Mouse (Mus musculus): Measurements from ENCODE around the gene Nol10. TPM values are rescaled to one million over a fixed set of nuclear protein-coding genes. Genes with fewer than 3 reads are reported as not detected.
A peak's percentile ranks its signal among the peaks of the same experiment; 100 is the strongest.

Gene Nol10
- polyA plus RNA-seq, 1 experiment from 2014 or later, result 14.5 TPM

GRCm38 (mm10) chr12:17441495-17441894, 93.2 kb downstream of the Nol10 start:
- H3K9ac ChIP-seq (ENCODE audit: low read depth, low read length), result no peak overlapping the region
- no peaks in the 10 kb centered on the region for H3K27me3 ChIP-seq (replicated peaks; ENCODE audit: control insufficient read depth, insufficient read depth, low read length)
- ATAC-seq, result peak; percentile 80
- H3K27ac ChIP-seq (ENCODE audit: low read length), result no peak overlapping the region
- no peaks in the 10 kb centered on the region for H3K36me3 ChIP-seq (ENCODE audit: control insufficient read depth, insufficient read depth, low read length)
- peaks cover 3% of the 10 kb centered on the region; the same call in 1 of the 2 replicates for H3K4me1 ChIP-seq (ENCODE audit: control insufficient read depth, insufficient read depth, low read length)
- no peaks in the 10 kb centered on the region for H3K9me3 ChIP-seq (ENCODE audit: control insufficient read depth, low read length)
- 59% methylated on average over 9 of the region's 9 CpGs for WGBS
- no peak overlapping the region for H3K4me2 ChIP-seq (ENCODE audit: low read depth, low read length)
- H3K4me3 ChIP-seq (ENCODE audit: low read length), result no peak overlapping the region

- peaks cover 3% of the 10 kb centered on the region; the same call in 1 of the 2 replicates for H3K4me1 ChIP-seq (ENCODE audit: control insufficient read depth, insufficient read depth, low read length)
- no peaks in the 10 kb centered on the region for H3K9me3 ChIP-seq (ENCODE audit: control insufficient read depth, low read length)
- H3K36me3 ChIP-seq (ENCODE audit: control insufficient read depth, insufficient read depth, low read length), result no peaks in the 10 kb centered on the region
- no peaks in the 10 kb centered on the region for H3K27me3 ChIP-seq (replicated peaks; ENCODE audit: control insufficient read depth, insufficient read depth, low read length)
- no peak for ATAC-seq
- 62% methylated on average over 11 of the region's 11 CpGs for WGBS
- no peak overlapping the region for H3K4me2 ChIP-seq (ENCODE audit: low read depth, low read length)
- no peak overlapping the region for H3K4me3 ChIP-seq (ENCODE audit: low read length)
- H3K9ac ChIP-seq (ENCODE audit: low read depth, low read length), result no peak overlapping the region
- H3K27ac ChIP-seq (ENCODE audit: low read length), result no peak overlapping the region
Observed at GRCm38 (mm10) chr12:17444406-17444805, 96.1 kb downstream of the Nol10 start.

GRCm38 (mm10) chr12:17445251-17445650, 97.0 kb downstream of the Nol10 start:
- no peak for ATAC-seq
- H3K27ac ChIP-seq (ENCODE audit: low read length), result no peak overlapping the region
- no peak overlapping the region for H3K9ac ChIP-seq (ENCODE audit: low read depth, low read length)
- H3K36me3 ChIP-seq (ENCODE audit: control insufficient read depth, insufficient read depth, low read length), result no peaks in the 10 kb centered on the region
- H3K4me3 ChIP-seq (ENCODE audit: low read length), result no peak overlapping the region
- no peak overlapping the region for H3K4me2 ChIP-seq (ENCODE audit: low read depth, low read length)
- 82% methylated on average over 7 of the region's 7 CpGs for WGBS
- no peaks in the 10 kb centered on the region for H3K27me3 ChIP-seq (replicated peaks; ENCODE audit: control insufficient read depth, insufficient read depth, low read length)
- no peaks in the 10 kb centered on the region for H3K9me3 ChIP-seq (ENCODE audit: control insufficient read depth, low read length)
- peaks cover 3% of the 10 kb centered on the region; the same call in 1 of the 2 replicates for H3K4me1 ChIP-seq (ENCODE audit: control insufficient read depth, insufficient read depth, low read length)

GRCm38 (mm10) chr12:17448781-17449180, 100.5 kb downstream of the Nol10 start:
- H3K4me3 ChIP-seq (ENCODE audit: low read length), result no peak overlapping the region
- no peaks in the 10 kb centered on the region for H3K4me1 ChIP-seq (ENCODE audit: control insufficient read depth, insufficient read depth, low read length)
- 0 out of 2 replicates have a peak, but pooled peaks have one; percentile 6 for ATAC-seq
- no peaks in the 10 kb centered on the region for H3K9me3 ChIP-seq (ENCODE audit: control insufficient read depth, low read length)
- no peak overlapping the region for H3K9ac ChIP-seq (ENCODE audit: low read depth, low read length)
- H3K27me3 ChIP-seq (replicated peaks; ENCODE audit: control insufficient read depth, insufficient read depth, low read length), result no peaks in the 10 kb centered on the region
- H3K4me2 ChIP-seq (ENCODE audit: low read depth, low read length), result no peak overlapping the region
- 58% methylated on average over 3 of the region's 3 CpGs for WGBS
- H3K36me3 ChIP-seq (ENCODE audit: control insufficient read depth, insufficient read depth, low read length), result no peaks in the 10 kb centered on the region
- H3K27ac ChIP-seq (ENCODE audit: low read length), result no peak overlapping the region

GRCm38 (mm10) chr12:17449661-17450091, 101.4 kb downstream of the Nol10 start:
- no peak overlapping the region for H3K4me3 ChIP-seq (ENCODE audit: low read length)
- ATAC-seq, result peak; percentile 83
- H3K27ac ChIP-seq (ENCODE audit: low read length), result no peak overlapping the region
- H3K9ac ChIP-seq (ENCODE audit: low read depth, low read length), result no peak overlapping the region
- H3K4me1 ChIP-seq (ENCODE audit: control insufficient read depth, insufficient read depth, low read length), result no peaks in the 10 kb centered on the region
- H3K27me3 ChIP-seq (replicated peaks; ENCODE audit: control insufficient read depth, insufficient read depth, low read length), result no peaks in the 10 kb centered on the region
- H3K9me3 ChIP-seq (ENCODE audit: control insufficient read depth, low read length), result no peaks in the 10 kb centered on the region
- no peak overlapping the region for H3K4me2 ChIP-seq (ENCODE audit: low read depth, low read length)
- H3K36me3 ChIP-seq (ENCODE audit: control insufficient read depth, insufficient read depth, low read length), result no peaks in the 10 kb centered on the region
- 90% methylated on average over 4 of the region's 4 CpGs for WGBS

GRCm38 (mm10) chr12:17450503-17450902, 102.2 kb downstream of the Nol10 start:
- no peak overlapping the region for H3K27ac ChIP-seq (ENCODE audit: low read length)
- no peaks in the 10 kb centered on the region for H3K4me1 ChIP-seq (ENCODE audit: control insufficient read depth, insufficient read depth, low read length)
- no peak overlapping the region for H3K4me2 ChIP-seq (ENCODE audit: low read depth, low read length)
- H3K9me3 ChIP-seq (ENCODE audit: control insufficient read depth, low read length), result no peaks in the 10 kb centered on the region
- no peak overlapping the region for H3K9ac ChIP-seq (ENCODE audit: low read depth, low read length)
- no peak overlapping the region for H3K4me3 ChIP-seq (ENCODE audit: low read length)
- H3K27me3 ChIP-seq (replicated peaks; ENCODE audit: control insufficient read depth, insufficient read depth, low read length), result no peaks in the 10 kb centered on the region
- H3K36me3 ChIP-seq (ENCODE audit: control insufficient read depth, insufficient read depth, low read length), result no peaks in the 10 kb centered on the region
- no peak for ATAC-seq
- 80% methylated on average over 4 of the region's 4 CpGs for WGBS

- Histone ChIP-seq H3K9me3 (ENCODE audit: control insufficient read depth, low read length) (no peaks in the 10 kb centered on the region), H3K4me3 (ENCODE audit: low read length) (no peak overlapping the region), H3K4me1 (ENCODE audit: control insufficient read depth, insufficient read depth, low read length) (no peaks in the 10 kb centered on the region), H3K36me3 (ENCODE audit: control insufficient read depth, insufficient read depth, low read length) (no peaks in the 10 kb centered on the region), H3K4me2 (ENCODE audit: low read depth, low read length) (no peak overlapping the region), H3K27me3 (replicated peaks; ENCODE audit: control insufficient read depth, insufficient read depth, low read length) (no peaks in the 10 kb centered on the region), H3K27ac (ENCODE audit: low read length) (no peak overlapping the region), H3K9ac (ENCODE audit: low read depth, low read length) (no peak overlapping the region)
- 80% methylated on average over 4 of the region's 4 CpGs for WGBS
- no peak for ATAC-seq
Observed at GRCm38 (mm10) chr12:17450908-17451307, 102.7 kb downstream of the Nol10 start.

- no peak for ATAC-seq
- 58% methylated on average over 1 of the region's 1 CpGs for WGBS
- Histone ChIP-seq H3K4me2 (ENCODE audit: low read depth, low read length) (no peak overlapping the region), H3K4me1 (ENCODE audit: control insufficient read depth, insufficient read depth, low read length) (no peaks in the 10 kb centered on the region), H3K27ac (ENCODE audit: low read length) (no peak overlapping the region), H3K4me3 (ENCODE audit: low read length) (no peak overlapping the region), H3K9me3 (ENCODE audit: control insufficient read depth, low read length) (no peaks in the 10 kb centered on the region), H3K9ac (ENCODE audit: low read depth, low read length) (no peak overlapping the region), H3K27me3 (replicated peaks; ENCODE audit: control insufficient read depth, insufficient read depth, low read length) (no peaks in the 10 kb centered on the region), H3K36me3 (ENCODE audit: control insufficient read depth, insufficient read depth, low read length) (no peaks in the 10 kb centered on the region)
Observed at GRCm38 (mm10) chr12:17452273-17452672, 104.0 kb downstream of the Nol10 start.

- Histone ChIP-seq H3K4me3 (ENCODE audit: low read length) (no peak overlapping the region), H3K36me3 (ENCODE audit: control insufficient read depth, insufficient read depth, low read length) (no peaks in the 10 kb centered on the region), H3K9me3 (ENCODE audit: control insufficient read depth, low read length) (no peaks in the 10 kb centered on the region), H3K27ac (ENCODE audit: low read length) (no peak overlapping the region), H3K27me3 (replicated peaks; ENCODE audit: control insufficient read depth, insufficient read depth, low read length) (no peaks in the 10 kb centered on the region), H3K9ac (ENCODE audit: low read depth, low read length) (no peak overlapping the region), H3K4me2 (ENCODE audit: low read depth, low read length) (no peak overlapping the region), H3K4me1 (ENCODE audit: control insufficient read depth, insufficient read depth, low read length) (no peaks in the 10 kb centered on the region)
- WGBS, result 52% methylated on average over 5 of the region's 5 CpGs
- ATAC-seq, result no peak
Observed at GRCm38 (mm10) chr12:17453918-17454317, 105.7 kb downstream of the Nol10 start.

GRCm38 (mm10) chr12:17455096-17455495, 106.8 kb downstream of the Nol10 start:
- 69% methylated on average over 5 of the region's 5 CpGs for WGBS
- Histone ChIP-seq H3K27ac (ENCODE audit: low read length) (no peak overlapping the region), H3K36me3 (ENCODE audit: control insufficient read depth, insufficient read depth, low read length) (no peaks in the 10 kb centered on the region), H3K9ac (ENCODE audit: low read depth, low read length) (no peak overlapping the region), H3K4me3 (ENCODE audit: low read length) (no peak overlapping the region), H3K4me1 (ENCODE audit: control insufficient read depth, insufficient read depth, low read length) (no peaks in the 10 kb centered on the region), H3K4me2 (ENCODE audit: low read depth, low read length) (no peak overlapping the region), H3K27me3 (replicated peaks; ENCODE audit: control insufficient read depth, insufficient read depth, low read length) (no peaks in the 10 kb centered on the region), H3K9me3 (ENCODE audit: control insufficient read depth, low read length) (no peaks in the 10 kb centered on the region; the same call in 1 of the 2 replicates)
- ATAC-seq, result no peak

Measured in intestine, embryonic 16.5 days (tissue).